Mouse (Mus musculus): Measurements from ENCODE around the gene Sik1. TPM values are rescaled to one million over a fixed set of nuclear protein-coding genes. Genes with fewer than 3 reads are reported as not detected.
A peak's percentile ranks its signal among the peaks of the same experiment; 100 is the strongest.

Sik1 gene
- total and polyA plus RNA-seq, 2 experiments from 2014 or later, result 10.9 to 31.9 TPM

DNA sequence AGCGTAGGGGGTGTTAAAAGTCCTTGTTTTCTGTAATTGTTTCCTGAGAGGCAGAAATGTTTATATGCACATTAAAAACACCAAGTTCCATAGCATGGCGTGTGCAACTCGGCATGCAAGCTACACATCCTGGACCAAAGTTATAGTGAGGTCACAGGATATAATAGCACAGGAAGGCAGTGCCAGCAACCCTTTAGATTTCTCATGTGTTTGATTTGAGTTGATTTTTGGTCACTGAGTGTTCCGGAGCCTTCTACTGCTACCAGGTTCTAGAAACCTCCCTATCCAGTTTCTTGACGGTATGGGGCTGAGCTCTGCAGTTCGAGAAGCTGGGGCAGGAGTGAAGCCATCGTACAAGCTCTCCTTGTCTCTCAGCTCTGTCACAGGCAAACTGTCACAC, 30.8 kb downstream of the Sik1 start:
- Histone ChIP-seq H3K36me3 (replicated peaks; ENCODE audit: control insufficient read depth, insufficient read depth, low read length) (no peaks in the 10 kb centered on the region), H3K27ac (ENCODE audit: low read depth) (no peak overlapping the region), H3K4me1 (ENCODE audit: control insufficient read depth, insufficient read depth) (peaks cover 27% of the 10 kb centered on the region), H3K4me3 (ENCODE audit: low read depth, low read length) (no peak overlapping the region), H3K4me2 (ENCODE audit: low read depth, low read length) (no peak overlapping the region), H3K9me3 (replicated peaks; ENCODE audit: control insufficient read depth, low read length) (no peaks in the 10 kb centered on the region), H3K9ac (replicated peaks; ENCODE audit: low read depth, low read length) (no peak overlapping the region), H3K27me3 (ENCODE audit: control insufficient read depth, insufficient read depth, low read length) (no peaks in the 10 kb centered on the region)
- TF ChIP-seq CTCF (IDR thresholded peaks at IDR 0.05; ENCODE audit: low read depth) (no peak), EP300 (IDR thresholded peaks at IDR 0.05; ENCODE audit: low read depth) (no peak)
- no peak for DNase-seq (ENCODE audit: low spot score)
- ATAC-seq (ENCODE audit: insufficient read depth, low read depth), result no peak
- WGBS, result 73% methylated on average over 7 of the region's 7 CpGs

DNA sequence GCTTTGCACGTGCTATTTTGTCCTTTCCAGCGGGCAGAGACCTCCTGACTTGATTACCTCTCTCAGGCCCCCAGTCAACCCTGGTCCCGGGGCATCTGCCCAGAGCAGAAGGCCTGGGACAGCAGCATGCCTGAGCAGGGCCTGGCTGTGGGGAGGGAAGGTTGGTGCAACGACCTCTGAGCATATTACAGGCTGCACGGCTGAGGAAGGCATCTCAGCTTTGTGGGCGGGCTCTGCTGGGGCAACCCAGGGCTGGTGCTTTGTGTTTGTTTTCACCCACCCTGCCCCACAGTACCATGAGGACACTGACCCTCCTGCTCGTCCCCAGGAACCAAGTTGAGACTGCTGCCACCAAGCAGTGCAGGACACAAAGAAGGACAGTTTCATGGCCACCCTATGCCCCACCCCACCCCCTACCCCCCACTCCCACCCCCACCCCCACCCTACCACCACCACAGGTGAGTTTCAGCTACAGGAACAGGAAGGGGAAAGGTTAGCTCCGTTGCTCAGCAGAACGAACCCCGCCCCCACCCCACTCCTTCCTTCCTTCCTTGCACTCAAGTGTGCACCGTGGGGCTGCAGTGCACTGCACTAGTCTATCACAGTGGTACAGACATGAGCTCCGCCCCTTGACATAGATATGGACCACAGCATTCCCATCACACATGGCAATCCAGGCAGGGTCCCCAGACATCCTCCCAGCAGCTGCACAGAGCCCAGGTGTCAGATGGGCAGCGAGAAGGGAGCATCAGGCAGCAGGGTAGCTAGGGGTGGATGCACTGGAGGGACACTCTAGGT, 34.3 kb downstream of the Sik1 start:
- Histone ChIP-seq H3K4me1 (ENCODE audit: control insufficient read depth, insufficient read depth) (peaks cover 9% of the 10 kb centered on the region), H3K4me3 (ENCODE audit: low read depth, low read length) (no peak overlapping the region), H3K4me2 (ENCODE audit: low read depth, low read length) (no peak overlapping the region), H3K27ac (ENCODE audit: low read depth) (no peak overlapping the region), H3K9me3 (replicated peaks; ENCODE audit: control insufficient read depth, low read length) (no peaks in the 10 kb centered on the region), H3K9ac (replicated peaks; ENCODE audit: low read depth, low read length) (no peak overlapping the region; the same call in 1 of the 2 replicates), H3K36me3 (replicated peaks; ENCODE audit: control insufficient read depth, insufficient read depth, low read length) (no peaks in the 10 kb centered on the region), H3K27me3 (ENCODE audit: control insufficient read depth, insufficient read depth, low read length) (no peaks in the 10 kb centered on the region)
- TF ChIP-seq EP300 (IDR thresholded peaks at IDR 0.05; ENCODE audit: low read depth), result no peak
- no peak for TF ChIP-seq CTCF (IDR thresholded peaks at IDR 0.05; ENCODE audit: low read depth)
- DNase-seq (ENCODE audit: low spot score), result no peak
- 36% methylated on average over 12 of the region's 13 CpGs for WGBS
- peak; percentile 33; the same call in 1 of the 2 replicates for ATAC-seq (ENCODE audit: insufficient read depth, low read depth)

DNA sequence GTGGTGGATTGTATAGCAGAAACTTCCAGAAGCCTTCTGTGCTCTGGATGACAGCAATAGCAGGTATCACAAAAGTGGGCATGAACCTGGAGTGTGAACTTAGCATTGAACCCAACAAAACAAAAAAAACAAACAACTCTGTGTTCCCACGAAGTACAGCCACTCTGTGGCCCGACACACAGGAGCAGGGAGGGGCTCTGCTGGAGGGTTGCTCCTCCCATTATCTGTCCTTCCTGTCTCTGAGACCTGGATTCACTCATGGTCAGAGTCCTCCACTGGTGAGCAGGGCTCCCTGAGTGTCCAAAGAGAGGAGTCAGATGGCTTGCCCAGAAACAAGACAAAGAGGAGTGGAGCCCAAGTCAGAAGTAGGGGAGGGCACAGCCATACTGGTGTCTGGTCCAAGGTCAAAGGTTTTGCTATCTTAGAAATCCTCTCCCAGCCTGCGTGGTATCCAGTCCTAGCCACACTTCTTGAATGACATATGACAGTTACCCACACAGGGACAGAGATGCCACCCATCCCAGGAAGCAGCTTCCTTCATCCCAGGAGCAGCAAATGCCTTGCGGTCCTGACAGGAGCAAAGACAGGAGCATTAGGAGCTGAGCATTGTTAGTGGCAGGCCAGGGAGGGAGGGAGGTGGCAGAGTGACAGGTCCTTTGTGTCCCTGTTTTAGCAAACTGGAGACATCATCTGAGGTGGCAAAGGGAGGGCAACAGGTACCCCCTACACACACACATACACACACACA, 35.3 kb downstream of the Sik1 start:
- Histone ChIP-seq H3K9ac (replicated peaks; ENCODE audit: low read depth, low read length) (no peak overlapping the region), H3K36me3 (replicated peaks; ENCODE audit: control insufficient read depth, insufficient read depth, low read length) (no peaks in the 10 kb centered on the region), H3K4me3 (ENCODE audit: low read depth, low read length) (no peak overlapping the region), H3K27me3 (ENCODE audit: control insufficient read depth, insufficient read depth, low read length) (no peaks in the 10 kb centered on the region), H3K9me3 (replicated peaks; ENCODE audit: control insufficient read depth, low read length) (no peaks in the 10 kb centered on the region), H3K4me2 (ENCODE audit: low read depth, low read length) (no peak overlapping the region), H3K4me1 (ENCODE audit: control insufficient read depth, insufficient read depth) (peaks cover 6% of the 10 kb centered on the region), H3K27ac (ENCODE audit: low read depth) (no peak overlapping the region)
- TF ChIP-seq CTCF (IDR thresholded peaks at IDR 0.05; ENCODE audit: low read depth), result no peak
- no peak for TF ChIP-seq EP300 (IDR thresholded peaks at IDR 0.05; ENCODE audit: low read depth)
- ATAC-seq (ENCODE audit: insufficient read depth, low read depth) (peak; percentile 40; the same call in 1 of the 2 replicates), DNase-seq (ENCODE audit: low spot score) (no peak)
- WGBS, result 42% methylated on average over 4 of the region's 4 CpGs

DNA sequence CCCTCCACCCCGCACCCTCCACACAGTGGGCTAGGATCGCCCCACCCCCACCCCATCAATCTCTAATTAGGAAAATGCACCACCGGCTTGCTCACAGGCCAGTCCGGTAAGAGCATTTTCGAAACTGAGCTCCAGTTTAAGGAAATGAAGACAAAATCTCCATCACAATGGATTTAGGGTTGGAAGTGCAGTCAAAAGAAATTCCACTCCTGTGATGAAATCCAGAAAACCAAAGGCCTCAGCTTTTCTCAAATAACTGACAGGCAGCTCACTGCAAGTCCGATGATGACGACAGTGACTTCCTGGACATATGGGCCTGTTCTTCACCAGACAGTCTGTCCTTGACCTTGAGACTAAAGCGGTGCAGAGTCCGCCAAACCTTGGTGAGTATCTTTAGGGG, 36.2 kb downstream of the Sik1 start:
- no peak overlapping the region for H3K9ac ChIP-seq (replicated peaks; ENCODE audit: low read depth, low read length)
- no peak overlapping the region for H3K27ac ChIP-seq (ENCODE audit: low read depth)
- peaks cover 14% of the 10 kb centered on the region for H3K4me1 ChIP-seq (ENCODE audit: control insufficient read depth, insufficient read depth)
- ATAC-seq (ENCODE audit: insufficient read depth, low read depth) (no peak), DNase-seq (ENCODE audit: low spot score) (no peak)
- H3K36me3 ChIP-seq (replicated peaks; ENCODE audit: control insufficient read depth, insufficient read depth, low read length), result no peaks in the 10 kb centered on the region
- H3K9me3 ChIP-seq (replicated peaks; ENCODE audit: control insufficient read depth, low read length), result no peaks in the 10 kb centered on the region
- no peak overlapping the region for H3K4me3 ChIP-seq (ENCODE audit: low read depth, low read length)
- no peak overlapping the region for H3K4me2 ChIP-seq (ENCODE audit: low read depth, low read length)
- WGBS, result 72% methylated on average over 9 of the region's 9 CpGs
- no peaks in the 10 kb centered on the region for H3K27me3 ChIP-seq (ENCODE audit: control insufficient read depth, insufficient read depth, low read length)
- no peak for TF ChIP-seq CTCF (IDR thresholded peaks at IDR 0.05; ENCODE audit: low read depth)
- no peak for TF ChIP-seq EP300 (IDR thresholded peaks at IDR 0.05; ENCODE audit: low read depth)

DNA sequence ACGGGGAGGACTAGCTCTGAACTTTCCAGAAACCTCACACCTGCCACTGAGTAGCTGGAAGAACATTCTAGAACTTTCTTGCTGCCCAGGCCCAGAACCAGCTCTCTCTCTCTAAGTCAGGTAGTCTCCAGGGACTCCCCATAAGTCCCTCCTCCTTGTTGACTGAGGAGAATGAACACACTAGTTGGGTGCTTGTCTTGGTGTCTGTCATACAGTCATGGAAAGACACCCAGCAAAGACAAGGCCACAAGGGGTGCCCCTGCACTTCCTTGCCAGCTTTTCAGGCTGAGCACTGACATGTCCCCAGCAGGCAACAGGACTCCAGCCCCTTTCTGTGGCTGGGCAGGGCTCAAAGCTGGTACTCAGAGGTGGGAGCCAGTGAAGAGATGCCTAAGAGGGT, 37.8 kb downstream of the Sik1 start:
- DNase-seq (ENCODE audit: low spot score) (no peak), ATAC-seq (ENCODE audit: insufficient read depth, low read depth) (no peak)
- H3K9ac ChIP-seq (replicated peaks; ENCODE audit: low read depth, low read length), result no peak overlapping the region
- 86% methylated on average over 1 of the region's 1 CpGs for WGBS
- TF ChIP-seq EP300 (IDR thresholded peaks at IDR 0.05; ENCODE audit: low read depth) (no peak), CTCF (IDR thresholded peaks at IDR 0.05; ENCODE audit: low read depth) (no peak)
- no peaks in the 10 kb centered on the region for H3K27me3 ChIP-seq (ENCODE audit: control insufficient read depth, insufficient read depth, low read length)
- H3K4me3 ChIP-seq (ENCODE audit: low read depth, low read length), result no peak overlapping the region
- no peaks in the 10 kb centered on the region for H3K36me3 ChIP-seq (replicated peaks; ENCODE audit: control insufficient read depth, insufficient read depth, low read length)
- peaks cover 16% of the 10 kb centered on the region for H3K4me1 ChIP-seq (ENCODE audit: control insufficient read depth, insufficient read depth)
- H3K27ac ChIP-seq (ENCODE audit: low read depth), result no peak overlapping the region
- H3K9me3 ChIP-seq (replicated peaks; ENCODE audit: control insufficient read depth, low read length), result no peaks in the 10 kb centered on the region
- no peak overlapping the region for H3K4me2 ChIP-seq (ENCODE audit: low read depth, low read length)
